Mouse (Mus musculus): Measurements from ENCODE around the gene Spaca6. TPM values are rescaled to one million over a fixed set of nuclear protein-coding genes. Genes with fewer than 3 reads are reported as not detected.
"Not testable (repeated sequence)": the region's sequence is repeated elsewhere in the genome, so short reads cannot be mapped to it uniquely, and the experiment has no call there.

The Spaca6 gene
- polyA plus RNA-seq, 1 experiment from 2014 or later = 31.4 TPM

DNA sequence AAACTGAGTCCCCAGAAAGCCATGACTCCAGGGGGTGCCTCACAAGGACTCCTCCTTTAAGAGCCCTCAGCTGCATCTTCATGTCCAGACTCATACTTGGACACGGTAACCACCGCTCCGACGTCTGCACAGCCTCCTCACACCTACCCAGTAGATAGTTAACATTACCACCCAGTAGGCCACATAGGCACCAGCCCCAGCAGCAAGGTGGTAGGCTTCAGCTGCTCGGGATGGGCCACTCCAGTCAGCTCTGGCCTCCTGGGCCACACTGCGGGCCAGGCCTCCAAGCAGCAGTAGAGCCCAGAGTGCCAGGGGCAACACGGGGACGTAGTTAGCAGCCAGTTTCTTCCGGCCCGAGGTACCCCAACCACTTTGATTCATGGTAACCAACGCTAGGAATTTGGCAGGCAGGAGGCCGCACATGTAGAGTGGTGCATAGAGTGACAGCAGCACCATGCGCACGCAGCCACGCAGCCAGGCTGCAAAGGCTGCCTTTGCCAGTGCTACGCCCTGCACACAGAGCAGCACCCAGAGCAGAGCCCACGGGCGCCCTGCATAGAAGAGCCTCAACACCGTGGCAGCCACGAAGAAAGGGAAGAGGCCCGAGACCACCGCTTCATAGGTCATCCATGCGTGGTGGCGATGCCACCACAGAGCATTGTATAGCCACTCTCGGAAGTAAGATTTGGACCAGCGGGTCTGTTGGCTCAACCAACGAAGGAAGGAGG, 16.7 kb downstream of the Spaca6 start:
- ATAC-seq (ENCODE audit: low read depth) = peak; percentile 64
- peaks cover 24% of the 10 kb centered on the region for H3K36me3 ChIP-seq (ENCODE audit: control insufficient read depth, insufficient read depth, low read length)
- no peak overlapping the region for H3K4me2 ChIP-seq (ENCODE audit: low read depth, low read length)
- no peak overlapping the region for H3K27ac ChIP-seq (ENCODE audit: low read length)
- H3K9ac ChIP-seq (ENCODE audit: low read length) = no peak overlapping the region
- no peaks in the 10 kb centered on the region for H3K27me3 ChIP-seq (ENCODE audit: control insufficient read depth, insufficient read depth, low read depth, low read length)
- H3K4me3 ChIP-seq (ENCODE audit: low read length) = no peak overlapping the region
- H3K9me3 ChIP-seq (ENCODE audit: control insufficient read depth, low read length) = no peaks in the 10 kb centered on the region
- peaks cover under 1% of the 10 kb centered on the region; the same call in 1 of the 2 replicates for H3K4me1 ChIP-seq (replicated peaks; ENCODE audit: control insufficient read depth, insufficient read depth, low read length)
- WGBS = 68% methylated on average over 27 of the region's 27 CpGs

DNA sequence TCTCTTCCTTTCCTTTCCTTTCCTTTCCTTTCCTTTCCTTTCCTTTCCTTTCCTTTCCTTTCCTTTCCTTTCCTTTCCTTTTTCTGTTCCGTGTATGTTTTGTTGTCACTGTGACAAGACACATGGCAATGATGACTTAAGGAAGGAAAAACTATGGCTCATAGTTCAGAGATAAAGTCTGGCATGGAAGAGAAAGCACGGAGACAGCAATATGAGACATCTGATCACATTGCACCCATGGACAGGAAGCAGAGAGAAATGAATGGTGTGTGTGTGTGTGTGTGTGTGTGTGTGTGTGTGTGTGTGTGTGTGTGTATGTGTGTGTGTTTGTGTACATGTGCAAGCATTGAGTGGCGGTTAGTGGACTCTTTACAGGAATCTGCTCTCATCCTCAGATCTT, 17.6 kb downstream of the Spaca6 start:
- H3K4me2 ChIP-seq (ENCODE audit: low read depth, low read length); H3K9me3 ChIP-seq (ENCODE audit: control insufficient read depth, low read length); H3K4me3 ChIP-seq (ENCODE audit: low read length); H3K4me1 ChIP-seq (replicated peaks; ENCODE audit: control insufficient read depth, insufficient read depth, low read length); H3K9ac ChIP-seq (ENCODE audit: low read length); H3K27me3 ChIP-seq (ENCODE audit: control insufficient read depth, insufficient read depth, low read depth, low read length); ATAC-seq (ENCODE audit: low read depth); H3K27ac ChIP-seq (ENCODE audit: low read length): not testable (repeated sequence)
- WGBS = 55% methylated on average over 3 of the region's 3 CpGs
- peaks cover 22% of the 10 kb centered on the region for H3K36me3 ChIP-seq (ENCODE audit: control insufficient read depth, insufficient read depth, low read length)

DNA sequence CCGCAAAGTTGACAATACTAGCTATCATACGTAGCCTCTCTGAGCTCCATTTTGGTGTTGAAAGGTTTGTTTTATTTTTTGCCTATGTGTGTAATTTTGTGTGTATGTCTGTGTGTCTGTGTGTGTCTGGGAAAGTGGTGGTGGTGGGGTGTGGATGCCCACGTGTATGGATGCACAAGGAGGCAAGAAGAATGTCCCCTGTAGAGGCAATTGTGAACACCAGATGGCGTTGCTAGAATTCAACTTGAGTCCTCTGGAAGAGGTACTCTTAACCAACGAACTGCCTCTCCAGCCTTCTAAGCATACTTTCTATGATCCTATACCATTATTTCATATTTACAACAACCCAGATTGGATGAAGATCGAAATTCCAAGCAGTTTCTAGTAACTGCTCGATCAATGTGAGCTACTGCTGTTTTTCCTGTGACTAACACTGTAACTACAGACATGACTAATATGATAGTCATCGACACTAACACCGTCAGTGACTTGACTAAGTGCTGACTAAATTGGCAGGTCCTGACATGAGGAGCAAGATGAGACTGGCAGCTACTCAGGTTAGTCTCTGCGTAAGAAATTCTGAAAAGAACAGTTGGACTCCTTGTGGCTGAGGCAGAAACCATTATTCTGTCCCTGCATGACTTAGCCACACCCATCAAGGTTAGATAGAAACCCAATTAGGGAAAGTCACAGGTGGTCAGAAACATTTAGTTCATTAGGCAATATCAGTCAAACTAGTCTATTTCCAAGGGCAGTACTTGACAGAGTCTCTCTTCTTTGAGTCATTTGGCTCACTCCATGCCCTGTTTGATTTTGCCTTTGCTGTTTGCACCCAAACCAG, 18.4 kb downstream of the Spaca6 start:
- no peaks in the 10 kb centered on the region for H3K27me3 ChIP-seq (ENCODE audit: control insufficient read depth, insufficient read depth, low read depth, low read length)
- H3K27ac ChIP-seq (ENCODE audit: low read length) = no peak overlapping the region
- peaks cover 14% of the 10 kb centered on the region for H3K36me3 ChIP-seq (ENCODE audit: control insufficient read depth, insufficient read depth, low read length)
- H3K9ac ChIP-seq (ENCODE audit: low read length) = no peak overlapping the region
- no peak for ATAC-seq (ENCODE audit: low read depth)
- no peaks in the 10 kb centered on the region for H3K4me1 ChIP-seq (replicated peaks; ENCODE audit: control insufficient read depth, insufficient read depth, low read length)
- no peak overlapping the region for H3K4me2 ChIP-seq (ENCODE audit: low read depth, low read length)
- no peaks in the 10 kb centered on the region for H3K9me3 ChIP-seq (ENCODE audit: control insufficient read depth, low read length)
- 70% methylated on average over 10 of the region's 10 CpGs for WGBS
- H3K4me3 ChIP-seq (ENCODE audit: low read length) = no peak overlapping the region

DNA sequence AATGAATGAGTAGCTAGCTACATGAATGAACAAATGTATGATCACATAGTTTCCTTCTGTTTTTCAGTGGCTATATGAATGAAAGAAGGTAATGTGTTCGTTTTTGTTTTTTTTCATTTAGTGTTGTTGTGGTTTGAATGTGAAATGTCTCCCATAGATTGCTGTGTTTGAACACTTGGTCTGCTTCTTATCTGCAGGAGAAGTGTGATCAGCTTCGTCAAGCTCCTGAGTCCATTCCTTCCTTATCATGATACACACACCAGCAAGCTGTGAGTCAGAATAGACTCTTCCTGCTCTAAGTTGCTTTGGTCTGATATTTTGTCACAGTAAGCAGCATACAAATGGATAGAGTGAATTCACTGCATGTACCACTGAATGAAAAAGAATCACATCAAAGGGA, 22.0 kb downstream of the Spaca6 start:
- no peak for ATAC-seq (ENCODE audit: low read depth)
- 68% methylated on average over 2 of the region's 2 CpGs for WGBS
- no peaks in the 10 kb centered on the region for H3K4me1 ChIP-seq (replicated peaks; ENCODE audit: control insufficient read depth, insufficient read depth, low read length)
- H3K27ac ChIP-seq (ENCODE audit: low read length) = no peak overlapping the region
- H3K36me3 ChIP-seq (ENCODE audit: control insufficient read depth, insufficient read depth, low read length) = 0 out of 2 replicates have a peak, but pooled peaks cover 2% of the 10 kb centered on the region
- H3K4me2 ChIP-seq (ENCODE audit: low read depth, low read length) = no peak overlapping the region
- no peak overlapping the region for H3K4me3 ChIP-seq (ENCODE audit: low read length)
- H3K9ac ChIP-seq (ENCODE audit: low read length) = no peak overlapping the region
- H3K9me3 ChIP-seq (ENCODE audit: control insufficient read depth, low read length) = no peaks in the 10 kb centered on the region
- H3K27me3 ChIP-seq (ENCODE audit: control insufficient read depth, insufficient read depth, low read depth, low read length) = no peaks in the 10 kb centered on the region

DNA sequence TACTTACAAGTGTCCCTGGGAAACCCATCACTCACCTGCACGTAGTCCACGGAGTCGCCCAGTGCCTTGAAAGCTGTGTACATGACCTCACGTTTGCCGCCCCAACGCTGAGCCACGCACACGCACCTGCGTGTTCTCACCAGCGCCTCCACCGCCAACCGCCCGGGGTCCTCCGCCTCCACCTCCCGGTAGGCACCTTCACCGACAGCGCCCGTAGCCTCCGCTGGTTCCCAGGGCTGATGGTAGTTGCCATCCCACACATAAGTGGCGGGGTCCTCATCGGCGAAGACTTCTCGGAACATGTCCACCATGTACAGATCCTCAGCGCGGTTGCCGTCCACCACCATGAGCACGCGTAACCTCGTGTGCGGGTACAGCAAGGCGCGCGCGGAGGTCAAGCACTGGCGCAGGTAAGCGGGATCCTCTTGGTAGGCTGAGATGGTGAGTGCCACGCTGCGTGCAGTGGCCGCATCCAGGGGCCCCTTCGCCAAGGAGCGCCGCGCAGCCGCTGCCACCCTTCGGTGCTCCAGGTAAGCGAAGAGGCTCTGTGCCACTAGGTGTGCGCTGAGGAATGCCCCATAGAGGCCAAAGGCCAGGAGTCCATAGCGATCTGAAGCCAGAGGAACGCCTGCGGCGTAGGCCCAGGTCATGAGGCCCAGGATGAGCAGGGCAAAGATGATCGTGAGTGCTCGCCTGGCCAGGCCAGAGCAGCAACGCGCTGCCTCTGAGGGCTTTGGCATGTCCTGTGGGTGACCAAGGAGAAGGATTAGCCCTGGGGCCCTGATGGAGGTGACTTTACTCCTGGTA, 23.2 kb downstream of the Spaca6 start:
- Histone ChIP-seq H3K9ac (ENCODE audit: low read length) (no peak overlapping the region), H3K9me3 (ENCODE audit: control insufficient read depth, low read length) (no peaks in the 10 kb centered on the region), H3K27ac (ENCODE audit: low read length) (no peak overlapping the region), H3K36me3 (ENCODE audit: control insufficient read depth, insufficient read depth, low read length) (0 out of 2 replicates have a peak, but pooled peaks cover 2% of the 10 kb centered on the region), H3K4me2 (ENCODE audit: low read depth, low read length) (0 out of 2 replicates have a peak overlapping the region, but pooled peaks have one; percentile 14), H3K27me3 (ENCODE audit: control insufficient read depth, insufficient read depth, low read depth, low read length) (no peaks in the 10 kb centered on the region), H3K4me1 (replicated peaks; ENCODE audit: control insufficient read depth, insufficient read depth, low read length) (no peaks in the 10 kb centered on the region), H3K4me3 (ENCODE audit: low read length) (no peak overlapping the region)
- 0 out of 2 replicates have a peak, but pooled peaks have one; percentile 20 for ATAC-seq (ENCODE audit: low read depth)
- WGBS = 29% methylated on average over 55 of the region's 55 CpGs

DNA sequence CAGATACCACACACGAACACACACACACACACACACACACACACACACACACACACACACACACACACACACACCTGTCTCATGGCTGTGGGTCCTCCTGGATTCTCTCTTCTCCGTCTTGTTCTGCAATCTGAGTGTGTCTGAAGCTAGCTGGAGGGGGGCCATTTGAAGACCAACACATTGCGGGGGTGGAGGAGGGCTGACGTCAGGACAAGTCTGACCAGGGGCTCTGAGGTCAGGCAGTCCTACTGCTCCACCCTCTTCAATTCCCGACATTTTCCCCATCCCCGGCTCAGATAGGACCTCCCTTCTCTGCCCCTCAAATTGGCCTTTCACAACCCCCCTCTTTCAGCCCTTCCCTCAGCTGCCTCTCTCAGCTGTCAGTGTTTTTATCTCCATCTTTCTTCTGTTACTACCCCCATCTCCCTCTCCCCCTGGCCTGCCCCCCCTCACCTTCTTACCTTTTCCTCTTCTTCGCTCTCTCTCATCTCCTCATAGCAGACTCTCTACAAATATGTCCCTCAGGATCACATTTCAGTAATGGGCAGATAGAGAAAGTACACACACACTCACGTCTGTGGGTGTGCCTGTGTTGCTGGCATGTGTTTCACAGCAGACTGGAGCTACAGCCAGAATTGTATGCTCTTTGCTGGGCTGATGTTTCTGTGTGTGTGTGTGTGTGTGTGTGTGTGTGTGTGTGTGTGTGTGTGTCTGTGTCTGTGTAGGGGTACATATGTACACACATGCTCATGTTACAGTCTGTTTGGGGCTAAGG, 28.3 kb downstream of the Spaca6 start, which contains the start of gene Has1:
Gene Has1, minus strand, starts transcription at position 142 of the 775 bp plus-strand sequence.
- H3K36me3 ChIP-seq (ENCODE audit: control insufficient read depth, insufficient read depth, low read length) = no peaks in the 10 kb centered on the region
- no peak within 1 kb of the TSS for H3K27ac ChIP-seq (ENCODE audit: low read length)
- ATAC-seq (ENCODE audit: low read depth) = peak; percentile 49; the same call in 1 of the 2 replicates

DNA sequence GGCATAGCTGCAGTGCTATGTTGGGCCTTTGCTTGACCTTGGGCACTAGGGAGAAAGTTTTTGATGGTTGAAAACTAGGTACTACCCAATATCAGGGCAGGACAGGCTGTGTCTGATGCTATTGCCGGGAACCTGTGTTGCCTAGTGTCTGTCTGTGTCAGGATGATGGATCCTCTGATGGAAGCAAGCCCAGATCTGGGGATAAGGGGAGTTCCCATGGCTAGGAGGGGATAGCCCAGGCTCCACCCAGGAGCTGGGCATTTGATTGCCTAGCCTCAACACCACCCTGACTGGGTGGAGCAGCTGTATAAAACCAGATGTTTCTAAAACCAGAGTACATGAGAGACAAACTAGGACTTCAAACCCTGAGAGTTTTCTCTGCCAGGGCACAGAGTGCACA, 29.7 kb downstream of the Spaca6 start:
- no peaks in the 10 kb centered on the region for H3K27me3 ChIP-seq (ENCODE audit: control insufficient read depth, insufficient read depth, low read depth, low read length)
- H3K9me3 ChIP-seq (ENCODE audit: control insufficient read depth, low read length) = no peaks in the 10 kb centered on the region
- no peak overlapping the region for H3K4me3 ChIP-seq (ENCODE audit: low read length)
- no peaks in the 10 kb centered on the region for H3K4me1 ChIP-seq (replicated peaks; ENCODE audit: control insufficient read depth, insufficient read depth, low read length)
- no peak overlapping the region for H3K27ac ChIP-seq (ENCODE audit: low read length)
- H3K9ac ChIP-seq (ENCODE audit: low read length) = no peak overlapping the region
- ATAC-seq (ENCODE audit: low read depth) = no peak
- no peak overlapping the region for H3K4me2 ChIP-seq (ENCODE audit: low read depth, low read length)
- WGBS = 45% methylated on average over 1 of the region's 1 CpGs
- H3K36me3 ChIP-seq (ENCODE audit: control insufficient read depth, insufficient read depth, low read length) = no peaks in the 10 kb centered on the region

More for the DNA sequence above, 28.3 kb downstream of the Spaca6 start, which contains the start of gene Has1:
- 23% methylated on average over 8 of the region's 8 CpGs for WGBS
- Histone ChIP-seq H3K9me3 (ENCODE audit: control insufficient read depth, low read length) (no peaks in the 10 kb centered on the region), H3K4me2 (ENCODE audit: low read depth, low read length) (no peak within 1 kb of the TSS), H3K27me3 (ENCODE audit: control insufficient read depth, insufficient read depth, low read depth, low read length) (no peaks in the 10 kb centered on the region), H3K4me3 (ENCODE audit: low read length) (no peak within 1 kb of the TSS), H3K4me1 (replicated peaks; ENCODE audit: control insufficient read depth, insufficient read depth, low read length) (no peaks in the 10 kb centered on the region), H3K9ac (ENCODE audit: low read length) (no peak within 1 kb of the TSS)

DNA sequence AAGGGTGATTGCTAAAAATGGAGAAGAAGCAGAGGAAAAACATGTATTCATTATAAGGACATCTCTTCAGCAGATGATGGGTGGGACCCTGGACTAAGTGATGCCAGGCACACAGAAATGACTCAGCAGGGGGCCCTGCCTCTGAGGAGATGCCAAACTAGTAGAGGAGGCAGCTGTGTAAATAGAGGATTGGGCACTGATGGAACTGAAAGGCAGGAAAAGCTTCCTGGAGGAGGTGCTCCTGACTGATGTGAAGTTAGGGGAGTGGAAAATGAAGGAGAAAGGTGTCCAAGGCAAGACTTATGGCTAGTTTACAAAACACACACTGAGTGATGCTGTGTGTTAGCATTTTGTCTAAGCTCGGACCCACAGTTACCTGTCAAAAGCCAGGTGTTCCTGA, 30.5 kb downstream of the Spaca6 start:
- Histone ChIP-seq H3K4me3 (ENCODE audit: low read length) (no peak overlapping the region), H3K36me3 (ENCODE audit: control insufficient read depth, insufficient read depth, low read length) (no peaks in the 10 kb centered on the region), H3K27ac (ENCODE audit: low read length) (no peak overlapping the region), H3K4me2 (ENCODE audit: low read depth, low read length) (no peak overlapping the region), H3K9ac (ENCODE audit: low read length) (no peak overlapping the region), H3K9me3 (ENCODE audit: control insufficient read depth, low read length) (no peaks in the 10 kb centered on the region), H3K27me3 (ENCODE audit: control insufficient read depth, insufficient read depth, low read depth, low read length) (no peaks in the 10 kb centered on the region), H3K4me1 (replicated peaks; ENCODE audit: control insufficient read depth, insufficient read depth, low read length) (no peaks in the 10 kb centered on the region)
- WGBS = 63% methylated on average over 1 of the region's 1 CpGs
- no peak for ATAC-seq (ENCODE audit: low read depth)
